ENCODE assay signal across 8 mouse cellular contexts in genomic region chr2:27886608-27887460, GRCm38 (mm10). TPM values are rescaled to one million over a fixed set of nuclear protein-coding genes. Genes with fewer than 3 reads are reported as not detected.
DNase-seq lines count a peak whose midpoint lies in the region; ATAC-seq and TF ChIP-seq lines count a peak whose summit lies in the region.

No protein-coding gene starts in this region.

- H3K9ac ChIP-seq in intestine, postnatal 0 days (ENCODE audit: low read depth, low read length), result peak overlapping the region; percentile 71

- H3K4me2 ChIP-seq in intestine, postnatal 0 days (replicated peaks; ENCODE audit: low read depth), result peak overlapping the region; percentile 90

- peak overlapping the region; percentile 61 for H3K4me3 ChIP-seq in intestine, postnatal 0 days (ENCODE audit: low read depth, low read length)
- H3K4me3 ChIP-seq in olfactory bulb, adult 2 months (ENCODE audit: insufficient read depth, low read depth, low read length), result peak overlapping the region; percentile 52

- peak overlapping the region; percentile 77 for H3K27ac ChIP-seq in intestine, postnatal 0 days (ENCODE audit: low read depth, low read length)
- H3K27ac ChIP-seq in olfactory bulb, adult 2 months (ENCODE audit: insufficient read depth, low read depth, low read length), result no peak overlapping the region

- H3K4me1 ChIP-seq in intestine, postnatal 0 days (replicated peaks; ENCODE audit: control insufficient read depth, insufficient read depth, low read length), result no peaks in the 10 kb centered on the region
- peaks cover 34% of the 10 kb centered on the region for H3K4me1 ChIP-seq in olfactory bulb, adult 2 months (ENCODE audit: control insufficient read depth, insufficient read depth, low read length)

- no peak for TF ChIP-seq POLR2A in brain, embryonic 14.5 days (IDR thresholded peaks at IDR 0.05; ENCODE audit: borderline replicate concordance, extremely low read depth, insufficient read depth, insufficient read length, poor library complexity, severe bottlenecking)
- TF ChIP-seq POLR2A in olfactory bulb, adult 2 months (IDR thresholded peaks at IDR 0.05; ENCODE audit: insufficient read depth, low read depth, low read length), result no peak

- no peak for ATAC-seq in cerebellum, adult (ENCODE audit: insufficient number of reproducible peaks, low FRiP score, low TSS enrichment)
- peak; percentile 16; the same call in 1 of the 2 replicates for ATAC-seq in intestine, postnatal 0 days
- no peak for ATAC-seq in inflammation-experienced regulatory T-cells, adult 6 months

- DNase-seq in cerebellum, postnatal 25 days, result peak; percentile 20 to 32
- DNase-seq in brain, embryonic 14.5 days (ENCODE audit: low read depth), result peak; percentile 69
- DNase-seq in heart, adult 18-20 months, result peak; percentile 75 to 77
- DNase-seq in lung, adult 18-20 months, result peak; percentile 54 to 59

- peaks cover 24% of the 10 kb centered on the region for H3K27me3 ChIP-seq in intestine, postnatal 0 days (replicated peaks; ENCODE audit: control insufficient read depth, insufficient read depth, low read length)

- H3K36me3 ChIP-seq in intestine, postnatal 0 days (ENCODE audit: control insufficient read depth, insufficient read depth), result peaks cover 5% of the 10 kb centered on the region; the same call in 1 of the 2 replicates

- peak; percentile 53 for TF ChIP-seq CTCF in brain, embryonic 14.5 days (IDR thresholded peaks at IDR 0.05; ENCODE audit: borderline replicate concordance, extremely low read depth, insufficient read depth, insufficient read length)
- peak; percentile 68 for TF ChIP-seq CTCF in intestine, postnatal 0 days (IDR thresholded peaks at IDR 0.05; ENCODE audit: low read depth)
- peak; percentile 6; the same call in 1 of the 2 replicates for TF ChIP-seq CTCF in olfactory bulb, adult 2 months (IDR thresholded peaks at IDR 0.05; ENCODE audit: insufficient read depth, low read depth, low read length)

- under 1% methylated on average over 66 of the region's 67 CpGs for WGBS in intestine, postnatal 0 days
- WGBS in olfactory bulb, adult 2 months, result under 1% methylated on average over 67 of the region's 67 CpGs

- H3K9me3 ChIP-seq in intestine, postnatal 0 days (ENCODE audit: control insufficient read depth), result no peaks in the 10 kb centered on the region

RNA-seq across cellular contexts. Expression of gene Col5a1, which starts 0.6 kb away (rescaled TPM):
- polyA plus RNA-seq in brain, embryonic 14.5 days (2012; rRNA removed), result 15.1 and 29.8 TPM in 2 replicates
- total RNA-seq in heart, adult 18-20 months (2021), result 10 to 100 TPM; 14.8 to 17.9 TPM
- 39.5 and 40.7 TPM in 2 replicates for polyA plus RNA-seq in intestine, postnatal 0 days (2015; fragmentation: Nextera tagmentation; extraction: Ambion mirVana)
- polyA plus RNA-seq in olfactory bulb, adult 2 months (2012; ENCODE audit: insufficient read depth, insufficient read length, low replicate concordance, missing spikeins), result not detected in 2 replicates
- not detected for polyA plus RNA-seq in inflammation-experienced regulatory T-cells, adult 6 months (2017; shearing (Covaris generic))

Comparison
In these comparisons a context has a peak if more than half of its experiments do, and no peak if none do; other contexts are left out.
1. DNase-seq: peak in every context shown above with its lines; median percentile 76 in heart, adult 18-20 months; 69 in brain, embryonic 14.5 days; 56 in lung, adult 18-20 months; 26 in cerebellum, postnatal 25 days.
2. CTCF ChIP-seq: peak in every context shown above with its lines; median percentile 68 in intestine, postnatal 0 days; 53 in brain, embryonic 14.5 days; 6 in olfactory bulb, adult 2 months.
3. RNA of gene Col5a1, which starts 0.6 kb away (polyA plus RNA-seq): 39.5 to 40.7 TPM in intestine, postnatal 0 days and 15.1 to 29.8 TPM in brain, embryonic 14.5 days; not detected in olfactory bulb, adult 2 months and not detected in inflammation-experienced regulatory T-cells, adult 6 months; every median in the first group is over 10 times any median in the second.